Mouse (Mus musculus): ENCODE measurements at regions not wholly inside any gene's neighbourhood (a gene's known extent, or its start where the extent isn't known, plus 50 kb on each side); places are given as distances from the start of the nearest gene placed in this dataset.

DNA sequence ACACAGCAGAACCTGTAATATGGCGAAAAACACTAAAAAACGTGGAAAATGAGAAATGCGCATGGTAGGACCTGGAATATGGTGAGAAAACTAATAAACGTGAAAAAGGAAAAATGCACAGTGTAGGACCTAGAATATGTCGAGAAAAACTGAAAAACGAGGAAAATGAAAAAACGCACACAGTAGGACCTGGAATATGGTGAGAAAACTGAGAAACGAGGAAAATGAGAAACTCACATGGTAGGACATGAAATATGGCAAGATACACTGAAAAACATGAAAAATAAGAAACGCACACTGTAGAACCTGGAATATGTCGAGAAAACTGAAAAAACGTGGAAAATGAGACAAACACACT is 76.8 kb upstream of the Vmn1r2 start:
- no peak for TF ChIP-seq USF1 (IDR thresholded peaks at IDR 0.05; ENCODE audit: low read depth, low read length)
- TF ChIP-seq ZNF384 (IDR thresholded peaks at IDR 0.05; ENCODE audit: low read depth, low read length) = no peak
- TF ChIP-seq HCFC1 (IDR thresholded peaks at IDR 0.05; ENCODE audit: low read depth, low read length) = no peak
- no peak for TF ChIP-seq POLR2A (IDR thresholded peaks at IDR 0.05; ENCODE audit: control insufficient read depth in 1 of 2, insufficient read depth in 1 of 2, low read depth in 1 of 2, low read length in 2 of 2, poor library complexity in 1 of 2)
- TF ChIP-seq CTCF (IDR thresholded peaks at IDR 0.05 in 2 of 3, conservative IDR thresholded peaks at IDR 0.05 in 1 of 3; ENCODE audit: control insufficient read depth in 1 of 3, insufficient read depth in 1 of 3, low read depth in 2 of 3, low read length in 3 of 3, poor library complexity in 1 of 3, severe bottlenecking in 1 of 3) = no peak
- TF ChIP-seq ZKSCAN1 (IDR thresholded peaks at IDR 0.05; ENCODE audit: low read depth, low read length) = no peak; the same call in 1 of the 2 replicates
- no peak for TF ChIP-seq USF2 (IDR thresholded peaks at IDR 0.05; ENCODE audit: borderline replicate concordance in 1 of 2, insufficient read depth in 1 of 2, low read depth in 1 of 2, low read length in 2 of 2)
- no peak for TF ChIP-seq CHD2 (IDR thresholded peaks at IDR 0.05; ENCODE audit: low read length)
- TF ChIP-seq ZC3H11A (IDR thresholded peaks at IDR 0.05; ENCODE audit: low read depth, low read length) = no peak
- no peak for TF ChIP-seq BHLHE40 (IDR thresholded peaks at IDR 0.05; ENCODE audit: borderline replicate concordance, low read depth, low read length)

Data from MEL (cell line).